Mouse (Mus musculus) MEL (cell line): ENCODE data around the gene Pptc7. TPM values are rescaled to one million over a fixed set of nuclear protein-coding genes. Genes with fewer than 3 reads are reported as not detected.

Experiments
- DNase-seq: peaks from one replicate; pipeline ENCODE4 v3.0.0; 2011; ENCODE audit warnings: low read depth, low spot score
- H3K27ac ChIP-seq: 2 replicates; pipeline ENCODE4 v1.5.1; 2012; ENCODE audit warnings: low read depth, mild to moderate bottlenecking, control low read depth, low read length, moderate library complexity; ENCODE audit not compliant: control insufficient read depth
- H3K27me3 ChIP-seq, 2 experiments: fragments of 150-350 bp in 1 of 2; sonication (generic) in 1 of 2; 2 replicates each; pipeline ENCODE4 v1.6.1; 2012; ENCODE audit warnings: low read length in 2 of 2, mild to moderate bottlenecking in 2 of 2, improper control_type of control experiment in 1 of 2, moderate library complexity in 1 of 2; ENCODE audit not compliant: insufficient read depth in 2 of 2, control insufficient read depth in 1 of 2
- H3K36me3 ChIP-seq, 2 experiments: 2 replicates each; pipeline ENCODE4 v1.6.1; 2012 to 2014; ENCODE audit warnings: low read length in 2 of 2, improper control_type of control experiment in 1 of 2, inconsistent platforms in 1 of 2, mild to moderate bottlenecking in 1 of 2; ENCODE audit not compliant: insufficient read depth in 2 of 2, control insufficient read depth in 1 of 2
- H3K4me1 ChIP-seq, 2 experiments: fragments of 150-350 bp in 1 of 2; sonication (generic) in 1 of 2; 2 replicates each; pipeline ENCODE4 v1.6.1; 2012; ENCODE audit warnings: low read length in 2 of 2, improper control_type of control experiment in 1 of 2, mild to moderate bottlenecking in 1 of 2; ENCODE audit not compliant: insufficient read depth in 2 of 2, control insufficient read depth in 1 of 2
- H3K4me3 ChIP-seq, 2 experiments: fragments of 150-350 bp in 1 of 2; sonication (generic) in 1 of 2; 2 replicates each; pipeline ENCODE4 v1.5.1; 2012; ENCODE audit warnings: low read depth in 2 of 2, low read length in 2 of 2, mild to moderate bottlenecking in 2 of 2, moderate library complexity in 2 of 2, control low read depth in 1 of 2, improper control_type of control experiment in 1 of 2; ENCODE audit not compliant: control insufficient read depth in 1 of 2, insufficient read depth in 1 of 2
- H3K79me2 ChIP-seq: 2 replicates; pipeline ENCODE4 v1.6.1; 2012; ENCODE audit warnings: mild to moderate bottlenecking, low read length, moderate library complexity; ENCODE audit not compliant: control insufficient read depth, poor library complexity, insufficient read depth
- H3K9ac ChIP-seq: 2 replicates; pipeline ENCODE4 v1.6.1; 2012; ENCODE audit warnings: low read depth, mild to moderate bottlenecking, control low read depth, low read length, moderate library complexity; ENCODE audit not compliant: control insufficient read depth, poor library complexity, severe bottlenecking
- H3K9me3 ChIP-seq: fragments of 150-350 bp; sonication (generic); replicated peaks from 2 replicates; pipeline ENCODE4 v1.6.1; 2012; ENCODE audit warnings: mild to moderate bottlenecking, low read length, improper control_type of control experiment, moderate library complexity; ENCODE audit not compliant: insufficient read depth
- CHD1 ChIP-seq: IDR thresholded peaks from 2 replicates; pipeline ENCODE4 v1.6.1; 2012; ENCODE audit warnings: low read depth, mild to moderate bottlenecking, inconsistent platforms, low read length, improper control_type of control experiment
- EP300 ChIP-seq, 2 experiments: IDR thresholded peaks; 2 replicates each; pipeline ENCODE4 v1.6.1; 2011; ENCODE audit warnings: improper control_type of control experiment in 2 of 2, low read length in 2 of 2, low read depth in 1 of 2, mild to moderate bottlenecking in 1 of 2
- JUND ChIP-seq: IDR thresholded peaks from 2 replicates; pipeline ENCODE4 v1.6.1; 2011; ENCODE audit warnings: low read depth, mild to moderate bottlenecking, improper control_type of control experiment, low read length
- MYC ChIP-seq: IDR thresholded peaks from 2 replicates; pipeline ENCODE4 v1.6.1; 2011; ENCODE audit warnings: low read depth, mild to moderate bottlenecking, low read length, improper control_type of control experiment, moderate library complexity
- TAL1 ChIP-seq: IDR thresholded peaks from 2 replicates; pipeline ENCODE4 v1.6.1; 2012; ENCODE audit warnings: mild to moderate bottlenecking, inconsistent platforms, low read length, moderate library complexity, mixed read lengths
- polyA plus RNA-seq, 2 experiments: library from polyadenylated mRNA; stranded (reverse) in 1 of 2; unstranded in 1 of 2; fragments of >175 nt in 1 of 2; fragments of >200 nt in 1 of 2; gene quantifications; 2 replicates each; pipeline versions ENCODE4 v1.2.1 to v1.2.4; 2012; ENCODE audit warnings: low replicate concordance in 2 of 2, low read depth in 1 of 2; ENCODE audit not compliant: insufficient read length in 2 of 2, insufficient read depth in 1 of 2, missing spikeins in 1 of 2
- total RNA-seq: library from RNA; depleted of rRNA; stranded (reverse); fragments of 300-350 nt; gene quantifications from 2 replicates; pipeline ENCODE4 v1.2.3, GENCODE M21; 2012; rRNA removed

Pptc7 gene
- total and polyA plus RNA-seq, 3 experiments: 17.3 to 22.3 TPM; not detected in 1

GRCm38 (mm10) chr5:122372192-122372769 lies 88.1 kb downstream of the Pptc7 start, which contains the start of gene Fam216a (continued):
- TF ChIP-seq EP300 (IDR thresholded peaks at IDR 0.05; ENCODE audit: low read depth in 1 of 2, low read length in 2 of 2): peak in 1 of 2 experiments; percentile 60; a peak in 1 of 4 replicates
- peak; percentile 96 for TF ChIP-seq MYC
- no peak for TF ChIP-seq TAL1

GRCm38 (mm10) chr5:122372878-122373277 lies 88.7 kb downstream of the Pptc7 start:
- Histone ChIP-seq H3K79me2 (peaks cover 27% of the 10 kb centered on the region), H3K4me3 (peak overlapping the region; percentile 81 to 95), H3K36me3 (peaks cover 7 to 11% of the 10 kb centered on the region in 2 experiments; a peak in 3 of 4 replicates), H3K9ac (peak overlapping the region; percentile 84), H3K27ac (peak overlapping the region; percentile 87), H3K4me1 (peaks cover 0 to 3% of the 10 kb centered on the region in 2 experiments; a peak in 1 of 4 replicates), H3K27me3 (no peaks in the 10 kb centered on the region), H3K9me3 (no peaks in the 10 kb centered on the region)
- TF ChIP-seq JUND: no peak
- 0 out of 2 replicates have a peak, but pooled peaks have one; percentile 81 for TF ChIP-seq CHD1
- DNase-seq: no peak

Other genes with a start within 250 kb of the Pptc7 start
- 1.2 and 1.4 TPM in 2 replicates for gene Cux2, start 234.3 kb upstream of the Pptc7 start, total RNA-seq
- 1 to 10 TPM in 1 of 2 experiments, not detected in 1; 3.5 TPM for gene Cux2, start 234.3 kb upstream of the Pptc7 start, polyA plus RNA-seq
- gene Myl2, start 183.4 kb upstream of the Pptc7 start, total RNA-seq: 0.35 and 0.75 TPM in 2 replicates
- gene Myl2, start 183.4 kb upstream of the Pptc7 start, polyA plus RNA-seq: under 1 TPM in 1 of 2 experiments, not detected in 1; 0.54 TPM
- gene Ccdc63, start 143.5 kb upstream of the Pptc7 start, total RNA-seq: 1.4 and 1.6 TPM in 2 replicates
- gene Ccdc63, start 143.5 kb upstream of the Pptc7 start, polyA plus RNA-seq: 1 to 10 TPM in 1 of 2 experiments, not detected in 1; 4.7 TPM
- gene Ppp1cc, start 126.1 kb upstream of the Pptc7 start, total RNA-seq: 305 and 329 TPM in 2 replicates
- 100 to 1,000 TPM in 1 of 2 experiments, not detected in 1; 420 TPM for gene Ppp1cc, start 126.1 kb upstream of the Pptc7 start, polyA plus RNA-seq
- 8.4 and 9.1 TPM in 2 replicates for gene Hvcn1, start 77.6 kb upstream of the Pptc7 start, total RNA-seq
- gene Hvcn1, start 77.6 kb upstream of the Pptc7 start, polyA plus RNA-seq: 10 to 100 TPM in 1 of 2 experiments, not detected in 1; 13.5 TPM
- 2.5 and 3.8 TPM in 2 replicates for gene Tctn1, start 19.9 kb upstream of the Pptc7 start, total RNA-seq
- 1 to 10 TPM in 1 of 2 experiments, not detected in 1; 6.0 TPM for gene Tctn1, start 19.9 kb upstream of the Pptc7 start, polyA plus RNA-seq
- 7.3 and 9.1 TPM in 2 replicates for gene Rad9b, start 69.9 kb downstream of the Pptc7 start, total RNA-seq
- 10 to 100 TPM in 1 of 2 experiments, not detected in 1; 11.1 TPM for gene Rad9b, start 69.9 kb downstream of the Pptc7 start, polyA plus RNA-seq
- 91.9 and 92.1 TPM in 2 replicates for gene Vps29, start 70.0 kb downstream of the Pptc7 start, total RNA-seq
- 100 to 1,000 TPM; 101 to 424 TPM for gene Vps29, start 70.0 kb downstream of the Pptc7 start, polyA plus RNA-seq
- 81.1 and 85.6 TPM in 2 replicates for gene Gpn3, start 87.5 kb downstream of the Pptc7 start, total RNA-seq
- 10 to 100 TPM in 1 of 2 experiments, not detected in 1; 89.9 TPM for gene Gpn3, start 87.5 kb downstream of the Pptc7 start, polyA plus RNA-seq
- 68.9 and 73.8 TPM in 2 replicates for gene Fam216a, start 88.0 kb downstream of the Pptc7 start, total RNA-seq
- gene Fam216a, start 88.0 kb downstream of the Pptc7 start, polyA plus RNA-seq: 100 to 1,000 TPM in 1 of 2 experiments, not detected in 1; 100 TPM
- gene Arpc3, start 107.5 kb downstream of the Pptc7 start, total RNA-seq: 406 and 433 TPM in 2 replicates
- 1,000 to 10,000 TPM in 1 of 2 experiments, 100 to 1,000 TPM in 1; 365 to 1,109 TPM for gene Arpc3, start 107.5 kb downstream of the Pptc7 start, polyA plus RNA-seq
- gene Anapc7, start 137.3 kb downstream of the Pptc7 start, total RNA-seq: 39.9 and 40.5 TPM in 2 replicates
- gene Anapc7, start 137.3 kb downstream of the Pptc7 start, polyA plus RNA-seq: 10 to 100 TPM in 1 of 2 experiments, not detected in 1; 49.7 TPM
- 115 and 117 TPM in 2 replicates for gene Atp2a2, start 217.9 kb downstream of the Pptc7 start, total RNA-seq
- 100 to 1,000 TPM; 176 to 199 TPM for gene Atp2a2, start 217.9 kb downstream of the Pptc7 start, polyA plus RNA-seq